Mouse (Mus musculus) left cerebral cortex, postnatal 25 days (tissue): ENCODE data around the gene Klhl13. TPM values are rescaled to one million over a fixed set of nuclear protein-coding genes. Genes with fewer than 3 reads are reported as not detected.
A peak's percentile ranks its signal among the peaks of the same experiment; 100 is the strongest.

ENCODE experiments used
- DNase-seq, 2 experiments: peaks; one replicate each; pipeline ENCODE4 v3.0.0; 2022; ENCODE audit warnings: low spot score in 2 of 2, mixed read lengths in 1 of 2
- intact Hi-C: fragments of 180-260 bp; cut with DNase I; formaldehyde crosslinking; loops from one replicate; pipeline ENCODE4 v1.15.1; 2025
- total RNA-seq, 2 experiments: library from RNA; stranded (reverse); gene quantifications; 2 replicates each; pipeline ENCODE4 v1.2.3; 2021

Klhl13 gene
- 10 to 100 TPM; 35.4 to 59.2 TPM for total RNA-seq

GRCm38 (mm10) chrX:23364514-23365381 is at the start of gene Klhl13:
Klhl13 (minus strand) TSS chrX:23365082.
- intact Hi-C loops = no loop called here
- DNase-seq = peak; percentile 19 to 21

GRCm38 (mm10) chrX:23409296-23410149 is 44.6 kb upstream of the Klhl13 start:
- no peak for DNase-seq
- intact Hi-C loops = no loop called here

GRCm38 (mm10) chrX:23388716-23389115 is 23.8 kb upstream of the Klhl13 start:
- intact Hi-C loops = no loop called here
- DNase-seq = no peak

- intact Hi-C loops = no loop called here
- DNase-seq = no peak
Measured at GRCm38 (mm10) chrX:23363441-23363840, 1.4 kb downstream of the Klhl13 start.

GRCm38 (mm10) chrX:23360446-23360845 is 4.4 kb downstream of the Klhl13 start:
- no peak for DNase-seq
- intact Hi-C loops = no loop called here

- intact Hi-C loops = loop anchor here (10.0 kb wide), 1 partner anchor 1965 kb away; no protein-coding TSS in a partner anchor
- no peak for DNase-seq
Measured at GRCm38 (mm10) chrX:23350083-23350482, 14.8 kb downstream of the Klhl13 start.

- intact Hi-C loops = loop anchor here (10.0 kb wide), 1 partner anchor 237 kb away; no protein-coding TSS in a partner anchor
- DNase-seq = no peak
Measured at GRCm38 (mm10) chrX:23328116-23328515, 36.8 kb downstream of the Klhl13 start.

GRCm38 (mm10) chrX:23318857-23319256 is 46.0 kb downstream of the Klhl13 start:
- intact Hi-C loops = no loop called here

GRCm38 (mm10) chrX:23295952-23296598 is 68.8 kb downstream of the Klhl13 start:
- DNase-seq = peak; percentile 56 to 64
- intact Hi-C loops = loop anchor here (5.0 kb wide), 1 partner anchor 1909 kb away; no protein-coding TSS in a partner anchor

More at GRCm38 (mm10) chrX:23318857-23319256, 46.0 kb downstream of the Klhl13 start:
- DNase-seq = no peak

GRCm38 (mm10) chrX:23285442-23285817 is 79.5 kb downstream of the Klhl13 start:
- intact Hi-C loops = no loop called here
- DNase-seq = peak in 1 of 2 experiments; percentile 6

- no peak for DNase-seq
- intact Hi-C loops = no loop called here
Measured at GRCm38 (mm10) chrX:23284530-23285441, 80.1 kb downstream of the Klhl13 start.

GRCm38 (mm10) chrX:23267601-23268000 is 97.3 kb downstream of the Klhl13 start:
- DNase-seq = no peak
- intact Hi-C loops = no loop called here

- intact Hi-C loops = no loop called here
- no peak for DNase-seq
Measured at GRCm38 (mm10) chrX:23248752-23249151, 116.1 kb downstream of the Klhl13 start.
